Mouse (Mus musculus) midbrain, embryonic 16.5 days (tissue): ENCODE measurements around the gene Fgf14. TPM values are rescaled to one million over a fixed set of nuclear protein-coding genes. Genes with fewer than 3 reads are reported as not detected.
"Not testable (repeated sequence)": the region's sequence is repeated elsewhere in the genome, so short reads cannot be mapped to it uniquely, and the experiment has no call there.

Experiments used
- ATAC-seq: fragments of 200-750 bp; cut with Nextera tagmentation; 2 replicates; pipeline ENCODE4 v1.8.0; 2017; ENCODE audit warnings: moderate TSS enrichment
- H3K27ac ChIP-seq: fragments of 300-500 bp; sonication (generic); 2 replicates; pipeline ENCODE4 v1.5.1; 2014; ENCODE audit warnings: mild to moderate bottlenecking, low read length, mixed read lengths
- H3K27me3 ChIP-seq: fragments of 300-500 bp; sonication (generic); 2 replicates; pipeline ENCODE4 v1.6.1; 2014; ENCODE audit warnings: low read depth, low read length, mixed read lengths; ENCODE audit not compliant: control insufficient read depth, insufficient read depth
- H3K36me3 ChIP-seq: fragments of 300-500 bp; sonication (generic); 2 replicates; pipeline ENCODE4 v1.6.1; 2014; ENCODE audit warnings: mild to moderate bottlenecking, low read length, moderate library complexity, mixed read lengths; ENCODE audit not compliant: control insufficient read depth, insufficient read depth
- H3K4me1 ChIP-seq: fragments of 300-500 bp; sonication (generic); 2 replicates; pipeline ENCODE4 v1.6.1; 2014; ENCODE audit warnings: mild to moderate bottlenecking, low read length, mixed read lengths; ENCODE audit not compliant: control insufficient read depth, insufficient read depth
- H3K4me2 ChIP-seq: fragments of 300-500 bp; sonication (generic); 2 replicates; pipeline ENCODE4 v1.6.1; 2014; ENCODE audit warnings: mild to moderate bottlenecking, low read length, mixed read lengths
- H3K4me3 ChIP-seq: fragments of 300-500 bp; sonication (generic); 2 replicates; pipeline ENCODE4 v1.5.1; 2014; ENCODE audit warnings: low read depth, mild to moderate bottlenecking, low read length, moderate library complexity, mixed read lengths
- H3K9ac ChIP-seq: fragments of 300-500 bp; sonication (generic); 2 replicates; pipeline ENCODE4 v1.6.1; 2014; ENCODE audit warnings: low read depth, low read length, mixed read lengths
- H3K9me3 ChIP-seq: fragments of 300-500 bp; sonication (generic); replicated peaks from 2 replicates; pipeline ENCODE4 v1.6.1; 2014; ENCODE audit warnings: mild to moderate bottlenecking, low read length, mixed read lengths; ENCODE audit not compliant: control insufficient read depth, poor library complexity, severe bottlenecking
- WGBS: fragments of 180-500 bp; shearing (Covaris S2); extraction: QIAGEN DNeasy Blood & Tissue Kit; methylation state at CpG from one replicate; pipeline ENCODE4 v1.1.7; 2014; 5-methylcytosine and 5-hydroxymethylcytosine counted together
- polyA plus RNA-seq: library from polyadenylated mRNA; unstranded; fragments of >200 nt; fragmentation: Nextera tagmentation; extraction: Ambion mirVana; gene quantifications from 2 replicates; pipeline ENCODE4 v1.2.1, GENCODE M21; 2015

The Fgf14 gene
- polyA plus RNA-seq, 1 experiment from 2014 or later: 36.8 TPM

- Histone ChIP-seq H3K4me3 (no peak overlapping the region), H3K9me3 (no peaks in the 10 kb centered on the region), H3K4me1 (no peaks in the 10 kb centered on the region), H3K9ac (no peak overlapping the region), H3K36me3 (no peaks in the 10 kb centered on the region), H3K4me2 (no peak overlapping the region), H3K27ac (no peak overlapping the region), H3K27me3 (no peaks in the 10 kb centered on the region)
- no peak for ATAC-seq
These were observed 232.1 kb downstream of the Fgf14 start for GRCm38 (mm10) chr14:124444831-124445230.

- 44% methylated on average over 3 of the region's 3 CpGs for WGBS
These were observed 237.6 kb downstream of the Fgf14 start for GRCm38 (mm10) chr14:124439298-124439697.

GRCm38 (mm10) chr14:124411890-124412289 lies 265.0 kb downstream of the Fgf14 start:
- Histone ChIP-seq H3K9me3 (no peaks in the 10 kb centered on the region), H3K4me3 (no peak overlapping the region), H3K36me3 (no peaks in the 10 kb centered on the region), H3K4me1 (no peaks in the 10 kb centered on the region), H3K27ac (no peak overlapping the region), H3K27me3 (no peaks in the 10 kb centered on the region), H3K4me2 (no peak overlapping the region), H3K9ac (no peak overlapping the region)
- no peak for ATAC-seq
- WGBS: 84% methylated on average over 2 of the region's 2 CpGs

More at GRCm38 (mm10) chr14:124439298-124439697, 237.6 kb downstream of the Fgf14 start:
- H3K4me3 ChIP-seq, H3K4me1 ChIP-seq, H3K4me2 ChIP-seq, H3K27me3 ChIP-seq, H3K27ac ChIP-seq, ATAC-seq, H3K9me3 ChIP-seq, H3K36me3 ChIP-seq, H3K9ac ChIP-seq: not testable (repeated sequence)

- Histone ChIP-seq H3K36me3 (no peaks in the 10 kb centered on the region), H3K27me3 (no peaks in the 10 kb centered on the region), H3K4me1 (no peaks in the 10 kb centered on the region), H3K9me3 (no peaks in the 10 kb centered on the region), H3K9ac (no peak overlapping the region), H3K27ac (no peak overlapping the region), H3K4me3 (no peak overlapping the region), H3K4me2 (no peak overlapping the region)
- 0% methylated on average over 1 of the region's 1 CpGs for WGBS
- ATAC-seq: no peak
These were observed 266.0 kb downstream of the Fgf14 start for GRCm38 (mm10) chr14:124410945-124411344.

DNA sequence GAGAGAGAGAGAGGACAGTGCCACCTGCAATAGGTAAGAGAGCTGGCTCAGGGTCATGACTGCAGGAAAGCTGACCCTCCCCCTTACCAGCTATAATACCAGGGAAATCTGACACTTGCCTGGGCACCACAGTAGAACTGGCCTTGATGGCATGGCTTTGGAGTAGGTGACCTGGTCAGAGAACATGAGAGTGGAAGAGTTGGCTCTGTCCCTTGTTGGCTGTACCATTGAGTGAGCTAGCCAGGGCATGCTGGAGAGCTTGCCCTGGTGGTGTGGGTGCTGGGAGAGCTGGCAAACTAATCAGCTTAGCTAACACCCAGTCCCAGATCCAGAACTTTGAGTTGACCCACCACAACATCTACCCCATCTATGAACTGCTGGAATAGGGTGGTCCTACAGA lies 348.5 kb downstream of the Fgf14 start:
- H3K27me3 ChIP-seq: no peaks in the 10 kb centered on the region

GRCm38 (mm10) chr14:124319017-124319718 lies 357.8 kb downstream of the Fgf14 start:
- WGBS: 69% methylated on average over 1 of the region's 1 CpGs
- Histone ChIP-seq H3K36me3 (no peaks in the 10 kb centered on the region), H3K9ac (no peak overlapping the region), H3K4me1 (no peaks in the 10 kb centered on the region), H3K9me3 (no peaks in the 10 kb centered on the region), H3K4me2 (no peak overlapping the region), H3K27ac (no peak overlapping the region), H3K27me3 (no peaks in the 10 kb centered on the region), H3K4me3 (no peak overlapping the region)
- ATAC-seq: no peak

More for the DNA sequence above, 348.5 kb downstream of the Fgf14 start:
- no peak for ATAC-seq
- no peaks in the 10 kb centered on the region for H3K4me1 ChIP-seq
- H3K4me2 ChIP-seq: no peak overlapping the region
- H3K4me3 ChIP-seq: no peak overlapping the region
- no peak overlapping the region for H3K27ac ChIP-seq
- H3K9ac ChIP-seq: no peak overlapping the region
- H3K9me3 ChIP-seq: no peaks in the 10 kb centered on the region
- H3K36me3 ChIP-seq: no peaks in the 10 kb centered on the region

DNA sequence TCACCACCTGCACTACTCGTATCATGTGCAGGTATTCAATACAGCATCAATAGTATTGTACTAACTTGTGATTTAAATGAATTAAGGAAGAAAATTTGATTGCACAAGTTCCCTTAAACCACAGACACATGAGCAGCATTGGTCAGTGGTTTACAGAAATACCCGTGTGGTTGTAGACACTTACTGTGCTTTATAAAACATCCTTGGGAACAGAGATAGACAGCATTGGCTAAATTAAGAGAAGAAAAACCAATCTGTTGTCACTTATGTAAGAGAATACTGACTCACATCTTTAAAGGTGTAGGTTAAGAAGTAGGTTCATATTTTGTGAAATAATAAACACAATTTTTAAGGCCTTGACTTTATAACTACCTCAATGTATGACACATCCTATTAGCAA lies 361.4 kb downstream of the Fgf14 start:
- Histone ChIP-seq H3K36me3 (no peaks in the 10 kb centered on the region), H3K9me3 (no peaks in the 10 kb centered on the region), H3K4me3 (no peak overlapping the region), H3K4me1 (no peaks in the 10 kb centered on the region), H3K27ac (no peak overlapping the region), H3K27me3 (no peaks in the 10 kb centered on the region), H3K9ac (no peak overlapping the region), H3K4me2 (no peak overlapping the region)
- ATAC-seq: no peak
- 90% methylated on average over 2 of the region's 2 CpGs for WGBS

- no peaks in the 10 kb centered on the region for H3K36me3 ChIP-seq
- no peak overlapping the region for H3K9ac ChIP-seq
- no peaks in the 10 kb centered on the region for H3K4me1 ChIP-seq
- H3K4me3 ChIP-seq: no peak overlapping the region
- H3K27ac ChIP-seq: no peak overlapping the region
- H3K4me2 ChIP-seq: no peak overlapping the region
- no peaks in the 10 kb centered on the region for H3K9me3 ChIP-seq
- H3K27me3 ChIP-seq: no peaks in the 10 kb centered on the region
- no peak for ATAC-seq
These were observed 389.9 kb downstream of the Fgf14 start for GRCm38 (mm10) chr14:124287027-124287426.

GRCm38 (mm10) chr14:124278384-124278944 lies 398.5 kb downstream of the Fgf14 start:
- no peaks in the 10 kb centered on the region for H3K4me1 ChIP-seq
- no peak overlapping the region for H3K4me2 ChIP-seq
- no peaks in the 10 kb centered on the region for H3K9me3 ChIP-seq
- no peaks in the 10 kb centered on the region for H3K27me3 ChIP-seq
- H3K27ac ChIP-seq: no peak overlapping the region
- no peaks in the 10 kb centered on the region for H3K36me3 ChIP-seq
- H3K4me3 ChIP-seq: no peak overlapping the region
- ATAC-seq: no peak
- H3K9ac ChIP-seq: no peak overlapping the region
